Mouse (Mus musculus): ENCODE data around the gene 4930404N11Rik.

Gene 4930404N11Rik

DNA sequence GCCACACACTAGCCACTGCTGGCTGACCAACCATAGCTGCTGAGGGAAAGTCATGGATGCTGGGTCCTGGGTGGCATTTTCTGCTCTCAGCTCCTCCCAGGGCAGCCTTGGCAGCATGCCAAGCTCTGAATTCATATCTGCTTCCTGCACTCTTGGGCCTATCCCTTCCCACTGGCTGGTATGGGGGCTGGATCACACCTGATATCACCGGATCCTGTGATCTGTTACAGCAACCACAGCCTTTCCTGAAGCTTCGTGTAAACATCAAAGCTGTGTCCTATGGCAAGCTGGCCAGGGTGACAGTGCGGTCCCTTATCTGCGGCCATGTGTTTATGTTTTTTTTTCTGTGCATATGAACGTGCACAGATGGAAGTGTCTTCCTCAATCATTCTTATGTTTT, 16.4 kb upstream of the 4930404N11Rik start:
- DNase-seq (ENCODE audit: low spot score in 2 of 2) = no peak

DNA sequence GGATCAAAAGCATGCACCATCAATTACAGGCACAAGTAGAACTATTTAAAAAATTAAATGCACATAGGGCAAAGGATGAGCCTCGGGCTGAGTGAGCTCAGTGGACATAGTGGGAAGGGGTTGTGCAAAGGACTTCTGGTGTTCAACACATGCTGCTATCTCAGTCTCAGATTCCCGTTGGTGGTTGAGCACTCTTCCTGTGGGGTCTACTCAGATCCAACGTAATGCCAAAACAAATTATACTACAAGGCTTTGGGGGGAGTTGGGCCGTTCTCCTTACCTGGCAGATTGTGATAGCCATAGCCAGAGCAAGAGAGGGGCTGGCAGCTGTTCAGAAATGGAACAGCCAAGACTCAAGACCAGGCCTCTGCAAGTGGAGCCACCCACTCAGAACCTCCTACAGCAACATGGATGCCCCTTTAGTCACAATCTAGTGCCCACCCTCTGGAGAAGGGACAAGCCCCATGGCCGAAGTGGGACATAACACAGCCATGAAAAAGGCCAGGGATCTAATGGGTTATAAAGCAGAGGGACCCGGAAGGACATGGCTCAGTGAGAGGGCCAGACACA, 14.3 kb upstream of the 4930404N11Rik start:
- no peak for DNase-seq (ENCODE audit: low spot score in 2 of 2)

DNA sequence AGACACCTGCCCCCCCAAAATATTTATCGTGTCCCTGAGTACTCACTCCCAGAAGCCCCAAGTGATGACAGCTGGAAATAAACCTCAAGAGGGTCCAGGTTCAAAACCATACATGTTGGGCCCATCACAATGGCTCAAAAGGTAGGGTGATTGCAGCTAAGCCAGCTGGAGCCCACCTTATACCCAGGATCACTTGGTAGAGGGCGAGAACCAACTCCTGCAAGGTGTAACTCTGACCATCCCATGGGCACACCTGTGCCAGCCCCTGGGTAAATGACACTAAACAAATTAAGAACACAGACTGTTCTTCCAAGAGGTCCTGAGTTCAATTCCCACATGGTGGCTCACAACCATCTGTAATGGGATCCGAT, 13.6 kb upstream of the 4930404N11Rik start:
- DNase-seq (ENCODE audit: low spot score in 2 of 2) = no peak

DNA sequence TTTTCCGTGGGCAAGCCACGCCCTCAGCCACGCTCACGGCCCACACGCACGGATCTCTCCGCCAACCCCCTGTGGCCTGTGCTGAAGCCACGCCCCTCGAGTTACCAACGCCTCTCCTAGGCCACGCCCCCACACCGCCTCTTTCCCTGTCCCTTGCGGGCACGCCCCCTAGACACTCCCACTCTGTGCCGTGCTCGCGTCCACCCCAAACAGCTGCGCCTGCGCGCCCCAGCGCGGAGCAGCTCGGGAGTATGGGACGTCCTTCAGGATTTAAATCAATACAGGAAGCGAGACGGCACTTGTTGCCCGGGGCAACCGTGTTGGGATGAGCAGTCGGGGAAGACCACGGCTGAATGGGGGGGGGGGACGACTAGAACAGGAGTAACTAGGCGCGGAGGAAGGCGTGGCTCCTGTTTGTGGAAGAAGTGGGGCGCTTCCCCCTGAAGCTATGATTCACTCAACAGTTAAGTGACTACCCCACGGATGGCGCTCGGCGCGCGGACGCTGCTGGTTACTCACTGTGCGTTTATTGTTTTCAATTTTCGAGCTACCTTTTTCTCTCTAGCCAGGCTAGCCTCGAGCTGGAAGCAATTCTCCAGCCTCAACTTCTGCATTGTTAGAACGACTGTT, 13.1 kb upstream of the 4930404N11Rik start:
- peak; percentile 100 for DNase-seq (ENCODE audit: low spot score in 2 of 2)

DNA sequence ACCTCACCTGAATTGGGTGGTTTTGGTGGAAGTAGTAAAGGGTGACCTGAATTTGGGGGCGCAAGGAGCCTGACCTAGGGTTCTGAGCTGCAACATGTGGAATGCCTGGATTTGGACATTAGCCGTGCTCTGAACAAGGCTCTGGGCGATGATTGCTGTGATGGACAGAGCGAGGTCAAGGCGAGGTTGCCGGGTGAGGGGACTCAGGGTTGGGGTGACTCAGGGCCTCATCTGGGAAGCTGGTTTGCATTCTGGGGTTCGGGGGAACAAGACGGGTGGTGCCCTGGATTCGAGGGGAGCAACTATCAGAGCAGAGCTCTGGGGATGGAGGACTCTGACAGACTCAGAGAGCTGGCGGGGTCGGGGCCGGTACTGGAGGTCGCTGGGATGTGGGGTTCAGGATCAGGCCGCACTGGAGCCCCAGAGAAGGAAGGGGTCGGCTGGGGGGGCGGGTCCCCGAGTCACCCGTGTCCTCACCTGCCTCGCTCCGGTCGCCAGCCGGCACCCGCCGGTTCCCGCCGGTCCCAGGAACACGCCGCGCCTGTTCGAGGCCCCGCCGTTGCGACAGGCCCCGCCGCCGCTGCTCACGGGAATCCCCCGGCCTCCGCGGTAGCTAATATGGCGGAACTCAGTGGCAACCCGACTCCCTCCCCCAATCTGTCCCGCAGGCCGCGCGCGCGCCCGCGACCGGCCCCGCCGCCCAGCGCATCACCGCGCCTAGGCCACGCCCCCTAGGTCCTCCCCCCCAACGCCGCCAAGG, 12.4 kb upstream of the 4930404N11Rik start, which contains the start of gene Fzr1:
Gene Fzr1 (minus strand): TSS at position 724 of the 760 bp plus-strand sequence.
- no peak for DNase-seq (ENCODE audit: low spot score in 2 of 2)

DNA sequence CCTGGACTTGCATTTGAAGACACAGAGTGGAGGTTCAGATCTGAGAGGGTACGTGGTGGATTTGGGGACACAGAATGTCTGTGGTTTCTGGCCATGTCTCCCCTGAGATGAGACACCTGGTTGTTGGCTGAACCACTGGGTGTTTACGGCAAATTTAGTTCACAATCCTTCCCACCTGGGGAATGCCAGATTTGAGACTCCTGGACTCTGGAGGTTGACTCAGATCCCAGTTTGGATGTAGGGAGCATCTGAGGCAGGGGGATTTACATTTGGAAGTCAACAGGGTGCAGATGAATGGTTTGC, 11.7 kb upstream of the 4930404N11Rik start:
- no peak for DNase-seq (ENCODE audit: low spot score in 2 of 2)

DNA sequence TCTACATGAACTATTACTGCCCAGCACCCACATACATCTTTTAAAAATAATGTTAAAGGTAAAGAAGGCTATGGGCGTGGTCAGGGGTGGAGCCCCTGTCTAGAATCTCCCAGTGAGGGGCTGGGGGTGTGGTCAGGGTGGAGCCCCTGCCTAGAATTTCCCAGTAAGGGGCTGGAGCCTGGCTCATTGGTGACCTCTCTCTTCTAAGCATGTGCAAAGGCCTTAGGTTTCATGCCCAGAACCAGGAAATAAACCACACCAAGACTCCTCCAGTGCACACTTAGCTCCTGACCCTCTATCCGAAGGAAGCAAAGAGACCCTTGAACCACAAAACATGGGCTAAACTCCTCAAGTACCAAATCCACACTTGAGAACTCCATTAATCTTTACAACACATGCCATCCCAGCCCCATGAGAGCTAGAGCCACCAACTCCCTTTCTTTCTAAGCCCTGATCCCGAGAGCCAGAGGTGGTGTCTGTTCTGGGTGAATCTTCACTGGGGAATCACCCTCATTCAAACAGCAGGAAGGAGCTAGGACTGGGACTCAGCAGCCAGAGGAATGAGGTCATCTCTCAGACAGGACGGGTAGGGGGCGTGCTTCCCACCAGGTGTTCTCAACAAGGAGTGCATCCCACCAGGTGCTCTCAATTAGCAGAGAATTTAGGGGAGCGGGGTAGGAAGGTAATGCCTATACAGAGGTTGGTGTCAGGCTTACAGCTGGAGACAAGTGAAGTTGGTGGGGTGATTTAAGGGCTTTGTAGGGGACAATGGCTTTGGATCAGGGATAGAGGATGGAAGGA, 11.1 kb upstream of the 4930404N11Rik start:
- no peak for DNase-seq (ENCODE audit: low spot score in 2 of 2)

DNA sequence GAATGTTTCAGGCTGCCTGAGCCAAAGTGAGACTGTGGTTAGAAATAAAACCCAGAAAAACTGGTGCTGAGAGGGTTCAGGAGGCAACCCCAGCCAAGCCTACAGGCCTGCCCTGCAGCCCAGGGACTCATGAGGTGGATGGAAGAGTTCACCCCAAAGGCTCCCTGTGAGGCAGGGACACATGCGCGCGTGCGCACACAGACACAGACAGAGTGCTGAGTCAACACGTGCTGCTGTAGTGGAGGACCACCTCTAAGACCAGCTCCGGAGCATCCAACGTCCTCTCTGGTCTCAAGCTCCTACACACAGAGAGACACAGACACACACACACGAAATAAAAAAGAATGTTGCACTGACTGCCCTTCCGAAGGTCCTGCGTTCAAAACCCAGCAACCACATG, 9.7 kb upstream of the 4930404N11Rik start:
- DNase-seq (ENCODE audit: low spot score in 2 of 2) = no peak

DNA sequence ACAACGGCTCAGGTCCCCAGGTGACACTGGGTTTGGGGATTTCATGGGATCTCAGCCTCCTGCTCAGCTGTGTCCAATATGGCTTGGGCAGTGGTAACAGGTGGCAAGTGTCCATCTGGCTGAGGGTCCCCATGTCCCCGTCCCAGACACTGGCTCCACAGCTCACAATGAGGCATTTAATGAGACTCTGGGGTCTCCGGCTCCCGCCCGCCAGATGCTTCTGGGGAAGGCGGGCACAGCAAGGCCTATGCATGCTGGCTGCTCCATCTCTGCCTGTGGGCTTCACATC, 1.5 kb upstream of the 4930404N11Rik start:
- no peak for DNase-seq (ENCODE audit: low spot score in 2 of 2)

DNA sequence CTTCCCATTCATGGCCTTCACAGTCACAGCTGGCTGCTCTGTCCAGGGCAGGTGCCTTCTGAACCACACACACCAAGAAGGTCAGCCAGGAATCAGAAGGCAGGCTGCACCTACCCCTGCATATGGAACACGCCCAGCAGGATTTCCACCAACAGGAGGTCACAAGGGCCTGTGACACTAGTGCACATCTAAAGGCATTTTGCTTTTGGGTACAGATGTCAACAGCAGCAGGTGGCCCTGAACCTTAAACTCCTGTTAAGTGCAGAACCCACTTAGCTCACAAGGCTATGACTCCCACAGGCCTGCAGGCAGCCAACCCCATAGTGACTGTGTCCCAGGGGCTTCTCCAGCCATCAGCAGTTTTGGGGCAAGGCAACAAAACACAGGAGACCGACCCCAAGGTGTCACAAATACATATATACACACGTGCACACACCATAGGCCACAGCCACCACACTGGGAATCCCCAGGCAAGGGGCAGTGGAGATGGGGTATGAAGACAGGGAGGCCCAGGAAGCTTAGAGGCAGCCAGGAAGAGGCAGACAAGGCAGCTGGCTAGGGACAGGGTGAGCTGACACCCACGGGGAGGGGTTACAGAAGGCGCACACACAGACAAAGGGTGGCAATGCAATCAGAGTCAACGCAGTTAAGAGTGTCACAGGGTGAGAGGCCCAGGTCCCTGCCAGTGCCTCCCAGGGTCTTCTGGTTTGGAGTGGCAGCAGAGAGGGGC, 1.0 kb upstream of the 4930404N11Rik start:
- DNase-seq (ENCODE audit: low spot score in 2 of 2) = no peak

DNA sequence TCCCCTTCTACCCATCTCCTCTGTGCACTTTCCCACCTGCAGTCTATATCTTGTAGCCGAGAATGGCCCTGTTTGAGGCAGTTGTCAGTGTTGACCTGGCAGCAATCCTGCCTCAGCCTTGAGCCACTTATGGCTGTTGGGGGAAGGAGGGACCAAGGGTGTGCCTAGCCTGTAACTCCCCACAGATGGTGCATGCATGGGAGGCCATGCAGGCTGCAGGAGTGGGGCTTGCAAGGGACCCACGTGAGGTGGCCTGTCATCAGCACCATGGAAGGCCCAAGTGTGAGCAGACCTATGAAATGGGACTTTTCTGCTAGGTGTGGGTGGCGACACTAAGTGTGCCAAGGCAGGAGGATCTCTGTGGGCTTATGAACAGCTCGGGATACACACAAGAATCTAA, 543 bp downstream of the 4930404N11Rik start:
- DNase-seq (ENCODE audit: low spot score in 2 of 2) = no peak

DNA sequence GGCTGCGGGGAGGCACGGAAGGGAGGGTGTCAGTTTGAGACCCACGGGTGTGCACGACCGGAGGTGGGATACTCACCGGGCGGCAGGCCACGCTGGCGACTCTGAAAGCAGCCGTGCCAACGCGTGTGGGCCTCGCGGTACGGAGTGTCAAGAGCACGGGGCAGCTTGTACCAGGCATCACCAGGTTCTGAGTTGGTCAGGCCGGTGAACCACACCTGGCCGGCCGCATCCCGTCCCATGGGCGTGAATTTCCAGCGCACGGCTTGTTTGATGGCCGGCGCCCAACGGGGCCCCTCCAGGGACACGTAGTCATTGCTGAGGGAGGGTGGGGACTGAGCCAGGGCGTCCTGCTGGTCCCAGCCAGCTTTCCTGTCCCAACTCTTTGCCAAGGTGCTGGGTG, 950 bp downstream of the 4930404N11Rik start:
- DNase-seq (ENCODE audit: low spot score in 2 of 2) = no peak

DNA sequence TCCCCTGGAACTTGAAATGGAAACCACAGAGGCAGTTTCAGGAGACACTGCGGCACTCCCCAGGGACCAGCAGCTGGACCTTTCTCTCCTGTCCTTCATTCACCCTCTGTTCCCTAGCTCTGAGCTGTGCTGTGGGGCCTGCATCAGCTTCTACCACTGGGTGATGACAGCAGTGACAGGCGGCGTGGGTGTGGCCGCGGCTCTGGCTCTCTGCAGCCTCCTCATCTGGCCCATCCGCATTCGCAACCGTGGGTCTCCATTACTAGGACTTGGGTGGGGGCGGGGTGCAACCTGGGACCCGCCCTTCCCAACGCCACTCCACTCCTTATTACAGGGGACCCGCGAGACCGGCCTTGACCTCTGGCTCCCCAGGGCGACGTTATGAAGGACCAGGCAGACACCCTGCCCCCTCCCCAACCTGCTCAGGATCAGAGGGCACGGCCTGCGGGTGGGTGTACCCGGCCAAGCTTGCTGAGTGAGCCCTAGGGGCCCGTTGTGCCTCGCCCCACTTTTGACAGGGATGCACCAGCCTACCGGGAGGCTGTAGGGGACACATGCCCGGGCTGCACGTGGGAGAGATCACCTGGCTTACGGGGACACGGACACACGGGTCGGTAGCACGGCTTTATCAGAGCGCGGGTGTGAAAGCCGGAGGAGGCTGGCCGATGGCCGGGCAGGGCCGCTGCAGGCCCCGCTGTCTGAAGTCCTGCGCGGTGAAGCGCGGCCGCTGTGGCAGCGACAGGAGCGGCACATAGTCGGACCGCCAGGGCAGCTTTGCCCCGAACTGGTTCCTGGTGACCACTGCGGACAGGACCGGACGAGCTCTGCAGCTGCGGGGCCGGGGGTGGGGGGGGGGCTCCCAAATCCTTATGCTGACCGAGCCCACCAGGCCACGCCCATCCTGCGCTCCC, 1.9 kb downstream of the 4930404N11Rik start:
- DNase-seq (ENCODE audit: low spot score in 2 of 2) = no peak

DNA sequence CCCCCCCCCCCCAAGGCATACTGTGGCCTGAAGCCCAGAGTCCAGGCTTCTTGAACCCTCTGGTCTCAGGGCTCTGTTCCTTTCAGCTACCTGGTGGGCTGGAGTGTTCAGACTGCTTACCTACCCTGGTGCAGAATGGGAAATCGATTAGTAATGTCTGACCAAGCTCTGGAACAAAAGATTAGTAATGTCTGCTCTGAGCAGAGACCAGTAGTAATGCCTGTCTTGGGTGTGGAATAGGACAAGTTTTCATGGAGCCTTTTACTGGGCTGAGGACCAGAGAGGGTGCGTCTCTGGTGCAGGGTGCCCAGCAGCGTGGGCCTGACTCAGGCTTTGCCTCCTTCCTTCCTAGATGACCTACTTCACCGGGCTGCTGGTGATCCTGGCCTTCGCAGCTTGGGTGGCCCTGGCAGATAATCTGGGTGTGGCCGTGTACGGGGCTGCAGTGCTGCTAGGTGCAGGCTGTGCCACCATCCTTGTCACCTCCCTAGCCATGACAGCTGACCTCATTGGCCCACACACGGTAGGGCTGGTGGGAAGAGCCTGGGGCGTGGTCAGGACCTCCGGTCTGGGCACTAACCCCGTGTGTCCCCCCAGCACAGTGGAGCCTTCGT, 3.2 kb downstream of the 4930404N11Rik start:
- DNase-seq (ENCODE audit: low spot score in 2 of 2) = no peak

DNA sequence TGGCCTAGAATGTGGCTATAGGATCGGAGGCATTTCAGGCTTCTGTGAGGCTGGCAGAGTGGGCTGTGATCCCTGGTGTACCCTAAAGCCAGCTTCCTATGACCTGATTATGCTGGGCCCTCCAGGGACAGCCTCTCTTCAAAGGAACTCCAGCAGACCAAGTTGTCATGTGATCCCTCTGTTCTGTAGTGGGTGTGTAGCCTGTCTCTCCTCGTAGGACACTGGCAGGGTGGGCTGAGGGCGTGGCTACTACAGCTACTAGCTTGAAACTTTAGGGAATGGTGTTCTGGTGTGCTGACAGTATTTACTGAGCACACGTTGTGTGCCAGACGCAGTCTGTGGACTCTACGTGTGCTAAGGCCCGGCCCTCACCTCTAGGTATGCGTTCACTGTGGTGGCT, 4.9 kb downstream of the 4930404N11Rik start:
- no peak for DNase-seq (ENCODE audit: low spot score in 2 of 2)

DNA sequence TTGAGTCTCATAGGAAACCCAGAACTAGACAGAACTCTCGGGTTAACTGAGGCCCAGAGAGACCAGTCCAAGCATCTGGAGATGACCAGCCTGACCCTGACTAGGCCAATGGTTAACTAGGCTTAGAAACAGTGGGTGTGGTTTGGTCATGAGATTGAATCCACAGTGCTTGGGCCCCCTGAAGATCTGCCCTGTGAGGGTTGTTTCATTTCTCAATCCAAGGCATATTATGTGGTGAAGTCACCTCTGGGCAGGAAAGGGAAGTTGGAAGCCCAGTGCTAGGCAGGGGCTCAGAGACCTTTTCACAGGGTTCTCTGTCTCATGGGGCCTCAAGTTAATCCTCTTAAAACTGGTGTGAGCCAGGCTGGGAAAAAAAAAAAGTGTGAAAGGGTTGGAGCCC, 6.8 kb downstream of the 4930404N11Rik start:
- no peak for DNase-seq (ENCODE audit: low spot score in 2 of 2)

DNA sequence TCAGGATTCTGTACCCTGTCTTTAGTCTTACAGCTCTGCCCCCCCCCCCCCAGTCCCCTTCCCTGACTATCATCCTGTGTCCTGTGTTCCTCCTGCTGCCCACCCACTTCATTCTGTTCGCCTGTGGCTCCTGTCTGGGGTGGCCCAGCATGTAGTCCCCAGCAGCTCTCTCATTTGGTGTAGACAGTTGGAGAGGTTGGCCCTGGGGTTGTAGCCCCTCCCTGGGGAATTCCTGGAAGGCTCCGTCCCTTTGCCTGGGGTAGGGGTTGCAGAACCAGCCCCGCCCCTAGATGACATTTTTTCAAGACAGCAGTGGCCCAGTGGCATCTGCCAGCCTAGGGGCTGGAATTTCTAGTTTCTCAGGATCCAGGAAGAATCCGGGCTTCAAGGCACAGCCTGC, 7.4 kb downstream of the 4930404N11Rik start:
- DNase-seq (ENCODE audit: low spot score in 2 of 2) = no peak

DNA sequence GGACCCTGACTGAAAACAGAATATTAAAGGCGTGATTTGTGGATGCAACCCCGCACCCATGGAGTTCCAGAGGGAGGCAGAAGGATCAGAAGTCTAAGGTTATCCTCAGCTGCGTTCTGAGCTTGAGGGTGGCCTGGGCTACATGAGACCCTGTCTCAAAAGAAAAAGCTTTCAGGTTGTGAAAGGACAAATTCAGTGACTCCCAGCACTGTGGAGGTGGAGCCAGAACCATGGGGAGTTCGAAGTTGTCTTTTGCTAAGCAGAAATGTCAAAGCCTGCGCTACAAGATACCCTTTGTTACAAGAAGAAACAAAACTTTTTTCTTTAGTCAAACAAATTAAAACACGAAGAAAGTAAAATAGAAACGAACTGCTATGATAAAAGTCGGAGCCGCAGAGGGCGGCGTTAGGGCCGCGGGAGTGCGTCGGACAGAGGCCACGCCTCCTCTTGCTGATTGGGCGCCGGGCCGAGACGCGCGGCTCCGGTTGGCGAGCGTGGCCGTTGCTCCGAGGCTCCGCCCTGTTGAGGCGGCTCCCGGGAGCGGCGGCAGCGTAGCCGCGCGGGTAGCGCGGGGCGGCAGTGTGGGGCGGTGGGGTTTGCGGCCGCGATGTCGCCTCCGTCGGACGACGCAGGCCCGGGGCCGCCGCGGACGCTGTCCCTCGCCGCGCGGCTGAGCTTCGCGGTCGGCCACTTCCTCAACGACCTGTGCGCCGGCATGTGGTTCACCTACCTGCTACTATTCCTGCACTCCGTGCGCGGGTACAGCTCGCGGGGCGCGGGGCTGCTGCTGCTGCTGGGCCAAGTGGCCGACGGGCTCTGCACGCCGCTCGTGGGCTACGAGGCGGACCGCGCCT, 8.4 kb downstream of the 4930404N11Rik start, which contains the start of gene Mfsd12:
Gene Mfsd12 (plus strand): TSS at position 501 of the 854 bp plus-strand sequence.
- DNase-seq (ENCODE audit: low spot score in 2 of 2) = peak; percentile 84 to 90

DNA sequence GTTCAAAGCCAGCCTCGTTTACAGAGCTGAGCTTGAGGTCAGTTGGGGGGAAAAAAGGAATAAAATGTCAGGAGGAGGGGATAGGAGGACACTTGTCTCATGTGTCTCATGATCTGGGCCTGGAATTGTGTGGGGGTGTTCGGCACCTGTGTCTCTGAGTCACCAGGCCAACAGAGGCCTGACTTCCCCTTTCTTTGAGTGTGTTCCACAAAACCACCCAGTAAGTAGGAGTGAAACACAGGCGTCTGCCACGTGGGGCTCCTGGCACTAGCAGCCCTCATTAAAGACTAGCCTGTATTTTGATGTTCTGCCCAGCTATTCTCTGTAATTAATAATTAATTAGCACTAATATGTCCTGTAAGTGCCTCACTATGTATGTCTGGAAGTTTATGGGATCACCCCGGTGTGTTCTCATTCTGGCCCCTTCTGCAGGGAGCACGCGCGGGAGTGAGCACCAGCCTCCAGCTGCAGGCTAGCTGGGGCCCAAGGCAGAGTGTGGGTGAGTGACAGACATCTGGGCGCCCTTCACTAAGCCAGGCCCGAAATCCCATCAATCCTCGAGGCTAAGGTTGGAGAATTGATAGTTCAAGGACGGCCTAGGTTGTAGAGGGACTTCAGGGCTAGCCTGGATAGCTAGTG, 9.1 kb downstream of the 4930404N11Rik start:
- DNase-seq (ENCODE audit: low spot score in 2 of 2) = no peak

All from thymus, postnatal 10 days (tissue).